Mouse (Mus musculus) B cell, adult 62 days (primary cell): ENCODE data around the gene Gm21876. TPM values are rescaled to one million over a fixed set of nuclear protein-coding genes. Genes with fewer than 3 reads are reported as not detected.

Experiments
- total RNA-seq: library from RNA; stranded (reverse); gene quantifications from 4 replicates; pipeline ENCODE4 v1.2.4, GENCODE M21; 2023

The Gm21876 gene
- not detected in 4 replicates for total RNA-seq

GRCm38 (mm10) chrX:21175553-21175952 lies at the start of gene Gm21876:
Gm21876 (minus strand) TSS chrX:21175653.

Other genes starting within 250 kb of the Gm21876 start
- gene Cfp, start 244.1 kb downstream of the Gm21876 start, total RNA-seq: 39.5 to 56.4 TPM (median 48.5 TPM) in 4 replicates
- gene Elk1, start 225.0 kb downstream of the Gm21876 start, total RNA-seq: 16.9 to 18.3 TPM (median 17.2 TPM) in 4 replicates
- gene Uxt, start 213.6 kb downstream of the Gm21876 start, total RNA-seq: 37.7 to 52.4 TPM (median 48.5 TPM) in 4 replicates
- 23.6 to 26.4 TPM (median 25.3 TPM) in 4 replicates for gene Zfp182, start 113.3 kb downstream of the Gm21876 start, total RNA-seq
- not detected in 4 replicates for gene Spaca5, start 107.2 kb downstream of the Gm21876 start, total RNA-seq
- gene Zfp300, start 86.1 kb downstream of the Gm21876 start, total RNA-seq: 0.37 to 0.88 TPM (median 0.65 TPM) in 4 replicates
- gene Ssxa1, start 59.8 kb downstream of the Gm21876 start, total RNA-seq: not detected in 4 replicates